Mouse (Mus musculus): ENCODE results near the gene Kank2. TPM values are rescaled to one million over a fixed set of nuclear protein-coding genes. Genes with fewer than 3 reads are reported as not detected.

The Kank2 gene
- polyA plus RNA-seq, 1 experiment from 2014 or later: 1.3 TPM

DNA sequence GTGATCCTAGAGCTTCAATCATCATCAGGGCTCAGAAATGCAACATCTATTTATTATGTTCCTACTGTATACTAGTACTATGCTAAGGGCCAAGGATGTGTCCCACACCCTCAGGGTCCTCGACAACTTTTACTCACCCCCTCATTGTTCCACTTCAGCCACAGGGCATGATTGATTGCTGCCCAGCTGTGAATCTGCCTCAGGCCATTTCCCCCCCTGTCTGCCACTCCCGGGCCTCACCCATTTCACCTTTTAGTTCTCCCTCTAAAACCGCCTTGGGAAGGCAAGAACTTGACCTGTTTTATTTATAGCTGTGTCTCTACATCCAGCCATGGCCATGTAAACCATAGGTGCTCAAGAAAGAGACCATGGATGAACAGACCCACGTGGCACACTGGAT lies 25.4 kb upstream of the Kank2 start:
- H3K9ac ChIP-seq (replicated peaks; ENCODE audit: low read depth, low read length): no peak overlapping the region
- 43% methylated on average over 4 of the region's 4 CpGs for WGBS

DNA sequence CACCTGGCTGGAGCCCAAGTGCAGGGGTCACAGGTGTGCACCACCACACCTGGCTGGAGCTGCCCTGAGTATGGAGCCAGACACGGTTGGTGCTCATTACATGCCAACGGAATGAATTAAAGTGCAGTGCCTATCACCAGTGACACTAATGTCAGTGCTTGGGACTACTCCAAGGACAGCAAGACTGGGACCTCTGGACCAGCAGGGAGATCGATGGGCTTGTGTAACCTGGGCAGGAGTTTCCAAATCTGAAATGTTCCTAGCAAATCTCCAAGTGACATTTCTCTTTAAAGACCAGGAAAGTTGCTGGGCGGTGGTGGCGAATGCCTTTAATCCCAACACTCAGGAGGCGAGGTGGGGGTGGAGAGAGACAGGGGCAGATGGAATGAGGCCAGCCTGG lies 24.1 kb upstream of the Kank2 start:
- Histone ChIP-seq H3K4me1 (ENCODE audit: control insufficient read depth, insufficient read depth, low read length) (no peaks in the 10 kb centered on the region), H3K27me3 (ENCODE audit: control insufficient read depth, insufficient read depth, low read length) (no peaks in the 10 kb centered on the region), H3K4me3 (ENCODE audit: low read depth, low read length) (no peak overlapping the region), H3K9me3 (ENCODE audit: control insufficient read depth, low read length) (no peaks in the 10 kb centered on the region), H3K36me3 (ENCODE audit: control insufficient read depth, insufficient read depth, low read length) (no peaks in the 10 kb centered on the region), H3K9ac (replicated peaks; ENCODE audit: low read depth, low read length) (no peak overlapping the region), H3K27ac (ENCODE audit: low read depth, low read length) (no peak overlapping the region), H3K4me2 (ENCODE audit: low read depth, low read length) (no peak overlapping the region)
- no peak for ATAC-seq (ENCODE audit: low read depth)
- 90% methylated on average over 6 of the region's 6 CpGs for WGBS

More for the DNA sequence above, 25.4 kb upstream of the Kank2 start:
- no peak overlapping the region for H3K4me2 ChIP-seq (ENCODE audit: low read depth, low read length)
- no peaks in the 10 kb centered on the region for H3K27me3 ChIP-seq (ENCODE audit: control insufficient read depth, insufficient read depth, low read length)
- H3K4me3 ChIP-seq (ENCODE audit: low read depth, low read length): no peak overlapping the region
- ATAC-seq (ENCODE audit: low read depth): no peak
- H3K36me3 ChIP-seq (ENCODE audit: control insufficient read depth, insufficient read depth, low read length): no peaks in the 10 kb centered on the region
- H3K9me3 ChIP-seq (ENCODE audit: control insufficient read depth, low read length): no peaks in the 10 kb centered on the region
- H3K27ac ChIP-seq (ENCODE audit: low read depth, low read length): no peak overlapping the region
- no peaks in the 10 kb centered on the region for H3K4me1 ChIP-seq (ENCODE audit: control insufficient read depth, insufficient read depth, low read length)

DNA sequence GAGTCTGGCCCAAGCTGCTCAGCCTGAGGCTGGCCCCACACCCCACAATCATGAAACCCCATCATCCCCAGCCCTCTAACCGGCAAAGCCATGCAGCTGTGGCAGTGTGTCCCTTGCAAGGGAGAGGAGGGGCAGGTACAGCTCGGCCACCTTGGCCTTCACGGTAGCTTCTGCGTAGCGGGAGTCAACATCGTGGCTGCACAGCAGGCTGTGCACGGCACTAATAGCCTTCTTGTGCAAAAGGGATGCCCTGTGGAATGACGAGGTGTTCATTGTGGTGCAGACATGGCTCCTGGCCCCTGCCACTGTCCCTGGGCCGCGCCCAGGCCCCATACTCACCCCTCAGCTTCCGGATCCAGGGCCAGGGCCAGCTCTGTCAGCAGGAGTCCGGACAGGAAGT lies 21.6 kb upstream of the Kank2 start:
- 90% methylated on average over 12 of the region's 12 CpGs for WGBS
- H3K4me2 ChIP-seq (ENCODE audit: low read depth, low read length): no peak overlapping the region

DNA sequence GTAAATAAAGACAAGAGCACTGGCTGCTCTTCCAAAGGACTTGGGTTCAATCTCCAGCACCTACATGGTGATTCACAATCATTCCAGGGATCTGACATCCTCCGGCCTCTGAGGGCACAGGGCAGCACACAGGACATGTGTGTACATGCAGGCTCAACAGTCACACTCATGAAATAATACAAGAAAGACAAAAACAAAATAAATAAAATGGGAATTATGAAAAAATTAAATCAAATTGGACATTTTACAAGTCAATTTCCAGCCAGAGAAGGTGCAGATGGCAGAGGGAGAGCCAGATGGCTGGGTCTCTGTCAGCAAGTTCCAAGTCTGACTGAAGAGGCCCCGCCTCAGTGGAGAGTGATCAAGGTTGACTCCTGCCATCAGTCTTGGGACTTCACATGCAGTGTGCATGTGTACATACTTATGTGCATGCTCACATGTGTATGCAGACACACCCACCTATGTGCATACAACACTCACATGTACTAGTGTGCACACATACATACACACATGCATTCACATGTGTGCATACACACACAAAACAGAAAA lies 20.7 kb upstream of the Kank2 start:
- no peak overlapping the region for H3K4me3 ChIP-seq (ENCODE audit: low read depth, low read length)
- no peaks in the 10 kb centered on the region for H3K36me3 ChIP-seq (ENCODE audit: control insufficient read depth, insufficient read depth, low read length)
- no peaks in the 10 kb centered on the region for H3K9me3 ChIP-seq (ENCODE audit: control insufficient read depth, low read length)
- ATAC-seq (ENCODE audit: low read depth): no peak
- no peak overlapping the region for H3K9ac ChIP-seq (replicated peaks; ENCODE audit: low read depth, low read length)
- H3K4me1 ChIP-seq (ENCODE audit: control insufficient read depth, insufficient read depth, low read length): no peaks in the 10 kb centered on the region
- H3K27ac ChIP-seq (ENCODE audit: low read depth, low read length): no peak overlapping the region
- 90% methylated on average over 2 of the region's 2 CpGs for WGBS
- no peak overlapping the region for H3K4me2 ChIP-seq (ENCODE audit: low read depth, low read length)
- H3K27me3 ChIP-seq (ENCODE audit: control insufficient read depth, insufficient read depth, low read length): no peaks in the 10 kb centered on the region

More for the DNA sequence above, 21.6 kb upstream of the Kank2 start:
- H3K4me3 ChIP-seq (ENCODE audit: low read depth, low read length): no peak overlapping the region
- no peaks in the 10 kb centered on the region for H3K9me3 ChIP-seq (ENCODE audit: control insufficient read depth, low read length)
- H3K4me1 ChIP-seq (ENCODE audit: control insufficient read depth, insufficient read depth, low read length): no peaks in the 10 kb centered on the region
- no peaks in the 10 kb centered on the region for H3K27me3 ChIP-seq (ENCODE audit: control insufficient read depth, insufficient read depth, low read length)
- H3K27ac ChIP-seq (ENCODE audit: low read depth, low read length): no peak overlapping the region
- H3K9ac ChIP-seq (replicated peaks; ENCODE audit: low read depth, low read length): no peak overlapping the region
- ATAC-seq (ENCODE audit: low read depth): no peak
- H3K36me3 ChIP-seq (ENCODE audit: control insufficient read depth, insufficient read depth, low read length): no peaks in the 10 kb centered on the region

DNA sequence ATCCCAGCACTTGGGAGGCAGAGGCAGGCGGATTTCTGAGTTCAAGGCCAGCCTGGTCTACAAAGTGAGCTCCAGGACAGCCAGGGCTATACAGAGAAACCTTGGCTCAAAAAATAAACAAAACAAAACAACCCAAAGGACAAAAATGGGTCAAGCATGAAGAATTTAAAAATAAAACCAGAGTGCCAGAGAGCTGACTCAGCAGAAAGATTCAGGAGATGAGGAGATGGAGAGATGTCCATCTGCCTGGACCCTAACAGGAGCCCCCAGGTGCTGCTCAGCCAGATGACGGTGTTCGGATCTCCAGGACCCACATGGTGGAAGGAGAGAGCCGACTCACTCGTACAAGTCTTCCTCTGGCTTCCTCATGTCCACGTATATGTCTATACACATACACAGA lies 20.0 kb upstream of the Kank2 start:
- Histone ChIP-seq H3K27ac (ENCODE audit: low read depth, low read length) (no peak overlapping the region), H3K4me1 (ENCODE audit: control insufficient read depth, insufficient read depth, low read length) (no peaks in the 10 kb centered on the region), H3K9ac (replicated peaks; ENCODE audit: low read depth, low read length) (no peak overlapping the region), H3K4me3 (ENCODE audit: low read depth, low read length) (no peak overlapping the region), H3K36me3 (ENCODE audit: control insufficient read depth, insufficient read depth, low read length) (no peaks in the 10 kb centered on the region), H3K27me3 (ENCODE audit: control insufficient read depth, insufficient read depth, low read length) (no peaks in the 10 kb centered on the region), H3K9me3 (ENCODE audit: control insufficient read depth, low read length) (no peaks in the 10 kb centered on the region), H3K4me2 (ENCODE audit: low read depth, low read length) (no peak overlapping the region)
- ATAC-seq (ENCODE audit: low read depth): no peak
- 93% methylated on average over 6 of the region's 6 CpGs for WGBS

DNA sequence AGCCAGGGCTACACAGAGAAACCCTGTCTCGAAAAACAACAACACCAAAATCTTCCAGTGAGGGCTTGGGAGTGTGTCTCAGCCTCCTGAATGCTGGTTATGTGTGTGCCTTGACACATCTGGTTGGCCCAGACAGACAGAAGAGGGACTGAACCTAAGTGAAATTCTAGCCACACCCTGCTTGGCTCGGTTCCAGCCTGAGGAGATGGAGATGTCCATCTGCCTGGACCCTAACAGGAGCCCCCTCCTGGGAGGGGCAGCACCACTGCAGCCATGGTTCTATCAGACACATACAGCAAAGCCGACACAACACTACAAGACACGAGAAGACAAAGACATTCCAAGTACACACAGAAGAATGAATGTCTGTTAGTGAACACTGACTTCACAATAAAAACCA lies 19.6 kb upstream of the Kank2 start:
- H3K4me2 ChIP-seq (ENCODE audit: low read depth, low read length): no peak overlapping the region
- ATAC-seq (ENCODE audit: low read depth): no peak
- no peaks in the 10 kb centered on the region for H3K4me1 ChIP-seq (ENCODE audit: control insufficient read depth, insufficient read depth, low read length)
- H3K36me3 ChIP-seq (ENCODE audit: control insufficient read depth, insufficient read depth, low read length): no peaks in the 10 kb centered on the region
- H3K27ac ChIP-seq (ENCODE audit: low read depth, low read length): no peak overlapping the region
- H3K27me3 ChIP-seq (ENCODE audit: control insufficient read depth, insufficient read depth, low read length): no peaks in the 10 kb centered on the region
- WGBS: 91% methylated on average over 4 of the region's 4 CpGs
- no peak overlapping the region for H3K4me3 ChIP-seq (ENCODE audit: low read depth, low read length)
- H3K9me3 ChIP-seq (ENCODE audit: control insufficient read depth, low read length): no peaks in the 10 kb centered on the region
- H3K9ac ChIP-seq (replicated peaks; ENCODE audit: low read depth, low read length): no peak overlapping the region

DNA sequence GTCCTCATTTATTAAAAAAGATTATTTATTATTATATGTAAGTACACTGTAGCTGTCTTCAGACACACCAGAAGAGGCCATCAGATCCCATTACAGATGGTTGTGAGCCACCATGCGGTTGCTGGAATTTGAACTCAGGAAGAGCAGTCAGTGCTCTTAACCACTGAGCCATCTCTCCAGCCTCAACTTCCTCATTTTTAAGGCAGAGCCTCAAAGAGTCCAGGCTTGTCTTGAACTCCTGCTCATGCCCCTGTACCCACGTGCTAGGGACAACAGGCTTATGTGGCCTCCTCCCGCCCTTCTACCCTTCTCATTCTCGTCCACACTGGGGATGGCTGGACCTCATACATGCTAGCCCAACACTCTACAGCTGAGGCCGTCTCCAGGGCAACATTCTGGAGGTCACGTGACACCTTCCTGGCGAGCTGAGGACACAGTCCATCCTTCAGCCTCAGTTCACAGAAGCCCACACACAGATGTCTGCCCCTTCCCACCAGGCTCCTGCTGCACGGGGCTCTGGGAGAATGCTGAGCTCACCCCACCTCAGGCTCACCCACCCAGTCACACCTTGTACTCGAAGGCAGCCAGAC lies 18.3 kb upstream of the Kank2 start:
- no peaks in the 10 kb centered on the region for H3K4me1 ChIP-seq (ENCODE audit: control insufficient read depth, insufficient read depth, low read length)

DNA sequence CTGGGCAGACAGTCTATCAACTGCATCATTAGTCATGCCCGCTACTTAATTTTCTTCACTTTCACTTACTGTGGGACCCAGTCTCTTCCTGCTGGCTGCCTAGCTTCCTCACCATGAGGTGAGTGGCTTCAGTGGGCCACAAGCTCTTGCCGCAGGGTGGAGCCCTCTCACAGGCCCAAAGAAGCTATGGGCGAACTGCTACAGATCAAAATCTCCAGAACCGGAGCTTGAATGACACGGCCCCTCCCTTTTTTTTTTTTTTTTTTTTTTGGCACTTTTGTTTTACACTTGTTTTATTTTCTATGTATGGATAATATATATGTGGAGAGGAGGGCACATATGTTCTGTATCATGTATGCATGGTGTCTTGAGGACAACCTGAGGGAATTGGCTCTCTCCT lies 12.6 kb upstream of the Kank2 start:
- H3K4me3 ChIP-seq (ENCODE audit: low read depth, low read length): no peak overlapping the region
- no peak overlapping the region for H3K9ac ChIP-seq (replicated peaks; ENCODE audit: low read depth, low read length)
- no peaks in the 10 kb centered on the region for H3K36me3 ChIP-seq (ENCODE audit: control insufficient read depth, insufficient read depth, low read length)
- H3K27me3 ChIP-seq (ENCODE audit: control insufficient read depth, insufficient read depth, low read length): no peaks in the 10 kb centered on the region
- H3K9me3 ChIP-seq (ENCODE audit: control insufficient read depth, low read length): no peaks in the 10 kb centered on the region
- WGBS: 91% methylated on average over 5 of the region's 5 CpGs
- H3K4me2 ChIP-seq (ENCODE audit: low read depth, low read length): no peak overlapping the region
- no peak overlapping the region for H3K27ac ChIP-seq (ENCODE audit: low read depth, low read length)
- ATAC-seq (ENCODE audit: low read depth): no peak
- no peaks in the 10 kb centered on the region for H3K4me1 ChIP-seq (ENCODE audit: control insufficient read depth, insufficient read depth, low read length)

More for the DNA sequence above, 18.3 kb upstream of the Kank2 start:
- no peak overlapping the region for H3K4me3 ChIP-seq (ENCODE audit: low read depth, low read length)
- WGBS: 68% methylated on average over 9 of the region's 9 CpGs
- no peak overlapping the region for H3K27ac ChIP-seq (ENCODE audit: low read depth, low read length)
- no peaks in the 10 kb centered on the region for H3K9me3 ChIP-seq (ENCODE audit: control insufficient read depth, low read length)
- no peaks in the 10 kb centered on the region for H3K27me3 ChIP-seq (ENCODE audit: control insufficient read depth, insufficient read depth, low read length)
- no peak for ATAC-seq (ENCODE audit: low read depth)
- H3K4me2 ChIP-seq (ENCODE audit: low read depth, low read length): no peak overlapping the region
- no peak overlapping the region for H3K9ac ChIP-seq (replicated peaks; ENCODE audit: low read depth, low read length)
- no peaks in the 10 kb centered on the region for H3K36me3 ChIP-seq (ENCODE audit: control insufficient read depth, insufficient read depth, low read length)

DNA sequence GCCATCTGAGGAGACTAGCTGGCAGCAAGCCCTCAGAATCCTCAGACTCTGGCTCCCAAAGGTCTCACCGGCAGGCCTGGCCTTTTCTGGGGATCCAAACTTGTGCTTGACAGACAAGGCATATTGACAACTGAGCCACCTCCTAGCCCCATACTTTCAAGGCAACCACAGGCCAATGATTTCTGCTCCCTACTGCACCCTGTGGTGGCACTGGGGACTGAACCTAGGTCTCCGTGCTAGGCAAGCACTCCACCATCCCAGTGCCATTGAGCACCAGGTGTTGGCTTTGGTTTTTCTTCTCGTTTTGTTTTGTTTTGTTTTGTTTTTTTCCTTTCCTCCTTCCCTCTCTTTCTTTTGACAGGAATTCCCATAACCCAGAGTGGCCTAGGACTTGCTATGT lies 10.0 kb upstream of the Kank2 start:
- no peaks in the 10 kb centered on the region for H3K36me3 ChIP-seq (ENCODE audit: control insufficient read depth, insufficient read depth, low read length)
- no peak overlapping the region for H3K4me2 ChIP-seq (ENCODE audit: low read depth, low read length)
- H3K4me3 ChIP-seq (ENCODE audit: low read depth, low read length): no peak overlapping the region
- ATAC-seq (ENCODE audit: low read depth): no peak
- H3K9me3 ChIP-seq (ENCODE audit: control insufficient read depth, low read length): no peaks in the 10 kb centered on the region
- no peaks in the 10 kb centered on the region for H3K27me3 ChIP-seq (ENCODE audit: control insufficient read depth, insufficient read depth, low read length)
- H3K9ac ChIP-seq (replicated peaks; ENCODE audit: low read depth, low read length): no peak overlapping the region
- no peak overlapping the region for H3K27ac ChIP-seq (ENCODE audit: low read depth, low read length)
- no peaks in the 10 kb centered on the region for H3K4me1 ChIP-seq (ENCODE audit: control insufficient read depth, insufficient read depth, low read length)
- 70% methylated on average over 3 of the region's 3 CpGs for WGBS

Measured in neural tube, embryonic 14.5 days (tissue).